Mouse (Mus musculus) MEL (cell line): ENCODE measurements at regions not wholly inside any gene's neighbourhood (a gene's known extent, or its start where the extent isn't known, plus 50 kb on each side); places are given as distances from the start of the nearest gene placed in this dataset.
A peak's percentile ranks its signal among the peaks of the same experiment; 100 is the strongest.

Experiments used
- DNase-seq: peaks from one replicate; pipeline ENCODE4 v3.0.0; 2011; ENCODE audit warnings: low read depth, low spot score
- H3K27ac ChIP-seq: 2 replicates; pipeline ENCODE4 v1.5.1; 2012; ENCODE audit warnings: low read depth, mild to moderate bottlenecking, control low read depth, low read length, moderate library complexity; ENCODE audit not compliant: control insufficient read depth
- H3K27me3 ChIP-seq, 2 experiments: fragments of 150-350 bp in 1 of 2; sonication (generic) in 1 of 2; 2 replicates each; pipeline ENCODE4 v1.6.1; 2012; ENCODE audit warnings: low read length in 2 of 2, mild to moderate bottlenecking in 2 of 2, improper control_type of control experiment in 1 of 2, moderate library complexity in 1 of 2; ENCODE audit not compliant: insufficient read depth in 2 of 2, control insufficient read depth in 1 of 2
- H3K36me3 ChIP-seq, 2 experiments: 2 replicates each; pipeline ENCODE4 v1.6.1; 2012 to 2014; ENCODE audit warnings: low read length in 2 of 2, improper control_type of control experiment in 1 of 2, inconsistent platforms in 1 of 2, mild to moderate bottlenecking in 1 of 2; ENCODE audit not compliant: insufficient read depth in 2 of 2, control insufficient read depth in 1 of 2
- H3K4me1 ChIP-seq, 2 experiments: fragments of 150-350 bp in 1 of 2; sonication (generic) in 1 of 2; 2 replicates each; pipeline ENCODE4 v1.6.1; 2012; ENCODE audit warnings: low read length in 2 of 2, improper control_type of control experiment in 1 of 2, mild to moderate bottlenecking in 1 of 2; ENCODE audit not compliant: insufficient read depth in 2 of 2, control insufficient read depth in 1 of 2
- H3K4me3 ChIP-seq, 2 experiments: fragments of 150-350 bp in 1 of 2; sonication (generic) in 1 of 2; 2 replicates each; pipeline ENCODE4 v1.5.1; 2012; ENCODE audit warnings: low read depth in 2 of 2, low read length in 2 of 2, mild to moderate bottlenecking in 2 of 2, moderate library complexity in 2 of 2, control low read depth in 1 of 2, improper control_type of control experiment in 1 of 2; ENCODE audit not compliant: control insufficient read depth in 1 of 2, insufficient read depth in 1 of 2
- H3K79me2 ChIP-seq: 2 replicates; pipeline ENCODE4 v1.6.1; 2012; ENCODE audit warnings: mild to moderate bottlenecking, low read length, moderate library complexity; ENCODE audit not compliant: control insufficient read depth, poor library complexity, insufficient read depth
- H3K9ac ChIP-seq: 2 replicates; pipeline ENCODE4 v1.6.1; 2012; ENCODE audit warnings: low read depth, mild to moderate bottlenecking, control low read depth, low read length, moderate library complexity; ENCODE audit not compliant: control insufficient read depth, poor library complexity, severe bottlenecking
- H3K9me3 ChIP-seq: fragments of 150-350 bp; sonication (generic); replicated peaks from 2 replicates; pipeline ENCODE4 v1.6.1; 2012; ENCODE audit warnings: mild to moderate bottlenecking, low read length, improper control_type of control experiment, moderate library complexity; ENCODE audit not compliant: insufficient read depth
- ELF1 ChIP-seq: IDR thresholded peaks from 2 replicates; pipeline ENCODE4 v1.6.1; 2014; ENCODE audit warnings: low read depth, mild to moderate bottlenecking, inconsistent platforms, low read length, improper control_type of control experiment, moderate library complexity
- ETS1 ChIP-seq: IDR thresholded peaks from 2 replicates; pipeline ENCODE4 v1.6.1; 2012; ENCODE audit warnings: low read depth, mild to moderate bottlenecking, inconsistent platforms, low read length, improper control_type of control experiment, moderate library complexity
- GABPA ChIP-seq: IDR thresholded peaks from 2 replicates; pipeline ENCODE4 v1.6.1; 2012; ENCODE audit warnings: low read depth, mild to moderate bottlenecking, inconsistent platforms, low read length, improper control_type of control experiment, moderate library complexity
- JUND ChIP-seq: IDR thresholded peaks from 2 replicates; pipeline ENCODE4 v1.6.1; 2011; ENCODE audit warnings: low read depth, mild to moderate bottlenecking, improper control_type of control experiment, low read length
- MXI1 ChIP-seq: IDR thresholded peaks from 2 replicates; pipeline ENCODE4 v1.6.1; 2011; ENCODE audit warnings: mild to moderate bottlenecking, low read depth, low read length, improper control_type of control experiment
- POLR2A ChIP-seq, 2 experiments: IDR thresholded peaks; 2 replicates each; pipeline ENCODE4 v1.6.1; 2011 to 2012; ENCODE audit warnings: low read length in 2 of 2, mild to moderate bottlenecking in 2 of 2, control low read depth in 1 of 2, improper control_type of control experiment in 1 of 2, low read depth in 1 of 2, moderate library complexity in 1 of 2; ENCODE audit not compliant: control insufficient read depth in 1 of 2, insufficient read depth in 1 of 2, poor library complexity in 1 of 2
- RAD21 ChIP-seq: IDR thresholded peaks from 2 replicates; pipeline ENCODE4 v1.6.1; 2011; ENCODE audit warnings: mild to moderate bottlenecking, low read depth, low read length, improper control_type of control experiment
- RCOR1 ChIP-seq: IDR thresholded peaks from 2 replicates; pipeline ENCODE4 v1.6.1; 2012; ENCODE audit warnings: low read depth, mild to moderate bottlenecking, inconsistent platforms, low read length, improper control_type of control experiment
- SIN3A ChIP-seq: IDR thresholded peaks from 2 replicates; pipeline ENCODE4 v1.6.1; 2012; ENCODE audit warnings: low read length, improper control_type of control experiment, inconsistent platforms
- SMC3 ChIP-seq: IDR thresholded peaks from 2 replicates; pipeline ENCODE4 v1.6.1; 2011; ENCODE audit warnings: low read depth, low read length, improper control_type of control experiment
- TBP ChIP-seq: IDR thresholded peaks from 2 replicates; pipeline ENCODE4 v1.8.0; 2011; ENCODE audit warnings: low read depth, low read length, improper control_type of control experiment
- UBTF ChIP-seq: IDR thresholded peaks from 2 replicates; pipeline ENCODE4 v1.6.1; 2012; ENCODE audit warnings: low read depth, mild to moderate bottlenecking, inconsistent platforms, low read length, improper control_type of control experiment, moderate library complexity, borderline replicate concordance; ENCODE audit not compliant: insufficient read depth
- USF1 ChIP-seq: IDR thresholded peaks from 2 replicates; pipeline ENCODE4 v1.6.1; 2014; ENCODE audit warnings: low read depth, mild to moderate bottlenecking, inconsistent platforms, low read length, improper control_type of control experiment, moderate library complexity
- USF2 ChIP-seq, 2 experiments: IDR thresholded peaks; 2 replicates each; pipeline ENCODE4 v1.6.1; 2011 to 2012; ENCODE audit warnings: improper control_type of control experiment in 2 of 2, low read length in 2 of 2, borderline replicate concordance in 1 of 2, inconsistent platforms in 1 of 2, low read depth in 1 of 2, mild to moderate bottlenecking in 1 of 2; ENCODE audit not compliant: insufficient read depth in 1 of 2
- ZKSCAN1 ChIP-seq: IDR thresholded peaks from 2 replicates; pipeline ENCODE4 v1.6.1; 2012; ENCODE audit warnings: low read depth, mild to moderate bottlenecking, inconsistent platforms, low read length, improper control_type of control experiment, moderate library complexity

DNA sequence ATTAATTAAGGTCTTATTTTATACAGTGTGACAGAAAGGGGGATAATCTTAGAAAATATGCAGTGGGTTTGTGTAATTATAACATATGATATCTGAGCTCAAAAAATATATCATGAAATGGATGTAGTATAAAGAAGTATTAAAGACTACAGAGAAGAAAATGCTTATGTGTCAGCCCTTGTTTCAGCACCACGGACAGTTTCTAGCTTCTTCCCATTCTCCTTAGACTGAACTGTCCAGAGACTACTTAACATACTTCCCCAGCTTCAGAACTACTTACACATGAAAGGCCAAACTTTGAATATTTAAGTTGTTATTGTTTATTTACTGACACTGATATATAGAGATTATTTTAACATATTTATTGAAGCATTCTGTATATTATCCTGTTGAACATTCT lies 578.4 kb downstream of the Nsun3 start:
- Histone ChIP-seq H3K27ac (no peak overlapping the region), H3K36me3 (no peaks in the 10 kb centered on the region), H3K79me2 (no peaks in the 10 kb centered on the region), H3K27me3 (no peaks in the 10 kb centered on the region), H3K9me3 (no peaks in the 10 kb centered on the region), H3K4me3 (no peak overlapping the region), H3K9ac (no peak overlapping the region), H3K4me1 (no peaks in the 10 kb centered on the region)
- DNase-seq, result peak; percentile 48
- TF ChIP-seq UBTF, result no peak
- TF ChIP-seq SIN3A, result no peak
- TF ChIP-seq ZKSCAN1, result no peak
- no peak for TF ChIP-seq GABPA
- TF ChIP-seq MXI1, result no peak
- TF ChIP-seq POLR2A (IDR thresholded peaks at IDR 0.05; ENCODE audit: control insufficient read depth in 1 of 2, insufficient read depth in 1 of 2, low read depth in 1 of 2, low read length in 2 of 2, poor library complexity in 1 of 2), result no peak
- no peak for TF ChIP-seq RAD21
- no peak for TF ChIP-seq ETS1
- TF ChIP-seq RCOR1, result no peak
- TF ChIP-seq TBP, result no peak
- TF ChIP-seq JUND, result no peak
- TF ChIP-seq USF2 (IDR thresholded peaks at IDR 0.05; ENCODE audit: borderline replicate concordance in 1 of 2, insufficient read depth in 1 of 2, low read depth in 1 of 2, low read length in 2 of 2), result no peak
- TF ChIP-seq USF1, result no peak
- TF ChIP-seq SMC3, result no peak
- TF ChIP-seq ELF1, result no peak

DNA sequence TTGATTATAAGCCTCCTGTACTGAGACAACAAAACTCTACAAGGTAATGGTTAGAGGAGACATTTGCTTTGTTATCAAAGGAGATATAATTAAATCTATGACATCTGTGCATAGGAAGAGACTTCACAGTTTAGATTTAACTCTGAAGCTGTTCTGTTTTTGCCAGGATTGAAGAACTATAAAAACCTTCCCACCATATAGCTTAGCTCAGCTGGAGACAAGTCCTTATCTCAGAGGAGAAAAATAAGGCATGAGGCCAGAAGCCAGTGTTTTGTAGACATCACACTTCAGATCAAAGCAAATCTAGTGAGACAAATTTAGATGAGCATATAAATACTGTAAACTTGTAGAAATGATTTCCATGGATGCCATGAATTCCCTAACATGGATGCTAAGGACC lies 603.6 kb downstream of the Nsun3 start:
- Histone ChIP-seq H3K27ac (no peak overlapping the region), H3K79me2 (no peaks in the 10 kb centered on the region), H3K27me3 (no peaks in the 10 kb centered on the region), H3K4me1 (no peaks in the 10 kb centered on the region), H3K9me3 (no peaks in the 10 kb centered on the region), H3K36me3 (no peaks in the 10 kb centered on the region), H3K4me3 (no peak overlapping the region), H3K9ac (no peak overlapping the region)
- TF ChIP-seq SIN3A, result no peak
- DNase-seq, result no peak
